Mouse (Mus musculus): ENCODE results near the gene Phf24. TPM values are rescaled to one million over a fixed set of nuclear protein-coding genes. Genes with fewer than 3 reads are reported as not detected.
A peak's percentile ranks its signal among the peaks of the same experiment; 100 is the strongest.
"Not testable (repeated sequence)": the region's sequence is repeated elsewhere in the genome, so short reads cannot be mapped to it uniquely, and the experiment has no call there.

Gene Phf24
- polyA plus RNA-seq, 1 experiment from 2014 or later = 43.5 TPM

- DNase-seq (ENCODE audit: low spot score) (no peak), ATAC-seq (ENCODE audit: low FRiP score) (no peak)
- WGBS = 65% methylated on average over 4 of the region's 4 CpGs
- Histone ChIP-seq H3K36me3 (replicated peaks; ENCODE audit: control insufficient read depth, insufficient read depth) (peaks cover 43% of the 10 kb centered on the region), H3K27me3 (ENCODE audit: control insufficient read depth, insufficient read depth, low read length) (no peaks in the 10 kb centered on the region), H3K4me1 (replicated peaks; ENCODE audit: control insufficient read depth, insufficient read depth, low read length) (peaks cover 9% of the 10 kb centered on the region), H3K4me2 (replicated peaks) (no peak overlapping the region), H3K27ac (no peak overlapping the region), H3K9ac (no peak overlapping the region), H3K4me3 (replicated peaks; ENCODE audit: low read length) (no peak overlapping the region), H3K9me3 (ENCODE audit: control insufficient read depth, low read length) (no peaks in the 10 kb centered on the region)
Measured at GRCm38 (mm10) chr4:42959382-42959781, 42.9 kb downstream of the Phf24 start.

- H3K9me3 ChIP-seq (ENCODE audit: control insufficient read depth, low read length) = no peaks in the 10 kb centered on the region
- no peak overlapping the region for H3K4me2 ChIP-seq (replicated peaks)
- DNase-seq (ENCODE audit: low spot score) (peak; percentile 70), ATAC-seq (ENCODE audit: low FRiP score) (no peak)
- no peaks in the 10 kb centered on the region for H3K27me3 ChIP-seq (ENCODE audit: control insufficient read depth, insufficient read depth, low read length)
- H3K4me1 ChIP-seq (replicated peaks; ENCODE audit: control insufficient read depth, insufficient read depth, low read length) = peaks cover 4% of the 10 kb centered on the region; the same call in 1 of the 2 replicates
- no peak overlapping the region for H3K4me3 ChIP-seq (replicated peaks; ENCODE audit: low read length)
- H3K27ac ChIP-seq = no peak overlapping the region
- H3K9ac ChIP-seq = no peak overlapping the region
- peaks cover 23% of the 10 kb centered on the region for H3K36me3 ChIP-seq (replicated peaks; ENCODE audit: control insufficient read depth, insufficient read depth)
- WGBS = 31% methylated on average over 4 of the region's 4 CpGs
Measured at GRCm38 (mm10) chr4:42961592-42961991, 45.1 kb downstream of the Phf24 start.

GRCm38 (mm10) chr4:42963480-42963879 lies 47.0 kb downstream of the Phf24 start:
- Histone ChIP-seq H3K4me3 (replicated peaks; ENCODE audit: low read length) (no peak overlapping the region), H3K27me3 (ENCODE audit: control insufficient read depth, insufficient read depth, low read length) (no peaks in the 10 kb centered on the region), H3K9me3 (ENCODE audit: control insufficient read depth, low read length) (no peaks in the 10 kb centered on the region), H3K4me1 (replicated peaks; ENCODE audit: control insufficient read depth, insufficient read depth, low read length) (peaks cover 4% of the 10 kb centered on the region; the same call in 1 of the 2 replicates), H3K9ac (no peak overlapping the region), H3K4me2 (replicated peaks) (no peak overlapping the region), H3K36me3 (replicated peaks; ENCODE audit: control insufficient read depth, insufficient read depth) (peaks cover 5% of the 10 kb centered on the region), H3K27ac (no peak overlapping the region)
- ATAC-seq (ENCODE audit: low FRiP score) (no peak), DNase-seq (ENCODE audit: low spot score) (no peak)
- 98% methylated on average over 2 of the region's 2 CpGs for WGBS

GRCm38 (mm10) chr4:42965039-42965719 lies 48.7 kb downstream of the Phf24 start:
- DNase-seq (ENCODE audit: low spot score) (peak; percentile 85), ATAC-seq (ENCODE audit: low FRiP score) (peak; percentile 44; the same call in 1 of the 2 replicates)
- Histone ChIP-seq H3K4me2 (replicated peaks) (peak overlapping the region; percentile 25), H3K27ac (no peak overlapping the region), H3K4me1 (replicated peaks; ENCODE audit: control insufficient read depth, insufficient read depth, low read length) (peaks cover 4% of the 10 kb centered on the region; the same call in 1 of the 2 replicates), H3K4me3 (replicated peaks; ENCODE audit: low read length) (no peak overlapping the region), H3K27me3 (ENCODE audit: control insufficient read depth, insufficient read depth, low read length) (no peaks in the 10 kb centered on the region), H3K36me3 (replicated peaks; ENCODE audit: control insufficient read depth, insufficient read depth) (no peaks in the 10 kb centered on the region), H3K9me3 (ENCODE audit: control insufficient read depth, low read length) (no peaks in the 10 kb centered on the region), H3K9ac (no peak overlapping the region)
- 14% methylated on average over 12 of the region's 12 CpGs for WGBS

- Histone ChIP-seq H3K27ac (no peak within 1 kb of the TSS), H3K9me3 (ENCODE audit: control insufficient read depth, low read length) (no peaks in the 10 kb centered on the region), H3K36me3 (replicated peaks; ENCODE audit: control insufficient read depth, insufficient read depth) (no peaks in the 10 kb centered on the region), H3K4me3 (replicated peaks; ENCODE audit: low read length) (no peak within 1 kb of the TSS), H3K4me1 (replicated peaks; ENCODE audit: control insufficient read depth, insufficient read depth, low read length) (peaks cover 4% of the 10 kb centered on the region; the same call in 1 of the 2 replicates), H3K27me3 (ENCODE audit: control insufficient read depth, insufficient read depth, low read length) (no peaks in the 10 kb centered on the region), H3K4me2 (replicated peaks) (no peak within 1 kb of the TSS), H3K9ac (no peak within 1 kb of the TSS)
- WGBS = 93% methylated on average over 4 of the region's 4 CpGs
- no peak for DNase-seq (ENCODE audit: low spot score)
- ATAC-seq (ENCODE audit: low FRiP score) = no peak
Measured at GRCm38 (mm10) chr4:42969304-42969703, 52.8 kb downstream of the Phf24 start, which contains the start of gene 1700022I11Rik. Gene 1700022I11Rik, plus strand, starts transcription at chr4:42969604.

- no peak for DNase-seq (ENCODE audit: low spot score)
- Histone ChIP-seq H3K36me3 (replicated peaks; ENCODE audit: control insufficient read depth, insufficient read depth) (peaks cover 9% of the 10 kb centered on the region), H3K4me2 (replicated peaks) (no peak overlapping the region), H3K27me3 (ENCODE audit: control insufficient read depth, insufficient read depth, low read length) (no peaks in the 10 kb centered on the region), H3K9ac (no peak overlapping the region), H3K4me3 (replicated peaks; ENCODE audit: low read length) (no peak overlapping the region), H3K27ac (no peak overlapping the region), H3K9me3 (ENCODE audit: control insufficient read depth, low read length) (no peaks in the 10 kb centered on the region), H3K4me1 (replicated peaks; ENCODE audit: control insufficient read depth, insufficient read depth, low read length) (no peaks in the 10 kb centered on the region)
- WGBS = 81% methylated on average over 4 of the region's 4 CpGs
- no peak for ATAC-seq (ENCODE audit: low FRiP score)
Measured at GRCm38 (mm10) chr4:42972952-42973351, 56.5 kb downstream of the Phf24 start.

- no peak overlapping the region for H3K9ac ChIP-seq
- H3K4me2 ChIP-seq (replicated peaks) = no peak overlapping the region
- WGBS = 93% methylated on average over 5 of the region's 5 CpGs
- no peak for ATAC-seq (ENCODE audit: low FRiP score)
- no peak overlapping the region for H3K4me3 ChIP-seq (replicated peaks; ENCODE audit: low read length)
- no peak overlapping the region for H3K27ac ChIP-seq
- H3K9me3 ChIP-seq (ENCODE audit: control insufficient read depth, low read length) = no peaks in the 10 kb centered on the region
- DNase-seq (ENCODE audit: low spot score) = no peak
- H3K27me3 ChIP-seq (ENCODE audit: control insufficient read depth, insufficient read depth, low read length) = no peaks in the 10 kb centered on the region
- H3K4me1 ChIP-seq (replicated peaks; ENCODE audit: control insufficient read depth, insufficient read depth, low read length) = no peaks in the 10 kb centered on the region
- peaks cover 15% of the 10 kb centered on the region for H3K36me3 ChIP-seq (replicated peaks; ENCODE audit: control insufficient read depth, insufficient read depth)
Measured at GRCm38 (mm10) chr4:42973868-42974267, 57.4 kb downstream of the Phf24 start.

- Histone ChIP-seq H3K4me3 (replicated peaks; ENCODE audit: low read length) (no peak overlapping the region), H3K9ac (no peak overlapping the region), H3K27me3 (ENCODE audit: control insufficient read depth, insufficient read depth, low read length) (no peaks in the 10 kb centered on the region), H3K27ac (no peak overlapping the region), H3K4me2 (replicated peaks) (no peak overlapping the region), H3K9me3 (ENCODE audit: control insufficient read depth, low read length) (no peaks in the 10 kb centered on the region), H3K36me3 (replicated peaks; ENCODE audit: control insufficient read depth, insufficient read depth) (peaks cover 54% of the 10 kb centered on the region), H3K4me1 (replicated peaks; ENCODE audit: control insufficient read depth, insufficient read depth, low read length) (no peaks in the 10 kb centered on the region)
- ATAC-seq (ENCODE audit: low FRiP score) (no peak), DNase-seq (ENCODE audit: low spot score) (no peak)
- WGBS = 96% methylated on average over 4 of the region's 4 CpGs
Measured at GRCm38 (mm10) chr4:42978062-42978461, 61.6 kb downstream of the Phf24 start.

GRCm38 (mm10) chr4:42980467-42980866 lies 64.0 kb downstream of the Phf24 start:
- peaks cover 74% of the 10 kb centered on the region for H3K36me3 ChIP-seq (replicated peaks; ENCODE audit: control insufficient read depth, insufficient read depth)
- H3K4me2 ChIP-seq (replicated peaks); H3K27me3 ChIP-seq (ENCODE audit: control insufficient read depth, insufficient read depth, low read length); H3K4me1 ChIP-seq (replicated peaks; ENCODE audit: control insufficient read depth, insufficient read depth, low read length); H3K4me3 ChIP-seq (replicated peaks; ENCODE audit: low read length); ATAC-seq (ENCODE audit: low FRiP score); DNase-seq (ENCODE audit: low spot score); H3K9ac ChIP-seq; H3K9me3 ChIP-seq (ENCODE audit: control insufficient read depth, low read length); H3K27ac ChIP-seq: not testable (repeated sequence)
- 94% methylated on average over 7 of the region's 8 CpGs for WGBS

Data from hindbrain, embryonic 14.5 days (tissue).